Comparison of ENCODE assay signal across 9 mouse cellular contexts in genomic region chr19:37529975-37530515, GRCm38 (mm10). TPM values are rescaled to one million over a fixed set of nuclear protein-coding genes. Genes with fewer than 3 reads are reported as not detected.
DNase-seq lines count a peak whose midpoint lies in the region; ATAC-seq and TF ChIP-seq lines count a peak whose summit lies in the region.
"Had no signal": no experiment of that assay in that cellular context is flagged by ENCODE, and none has a peak within 500 bp of the region (broad histone marks: within the 10 kb centered on the region; RNA-seq: fewer than 3 reads in every experiment).

No protein-coding gene starts in this region.

- DNase-seq in hindbrain, embryonic 11.5 days (ENCODE audit: low spot score): peak; percentile 74
- DNase-seq in B cell, adult 2 months: peak; percentile 63 to 68
- peak; percentile 88 for DNase-seq in MEL (ENCODE audit: low read depth, low spot score)
- DNase-seq in embryo, embryonic 11.5 days (ENCODE audit: low read depth, low spot score): peak; percentile 45
- peak; percentile 53 for DNase-seq in liver
- no peak for DNase-seq in adrenal gland, adult 2 months

- no peaks in the 10 kb centered on the region for H3K27me3 ChIP-seq in hindbrain, embryonic 11.5 days (ENCODE audit: control insufficient read depth, insufficient read depth, low read length)
- peaks cover 15% of the 10 kb centered on the region for H3K27me3 ChIP-seq in hindbrain, embryonic 12.5 days
- H3K27me3 ChIP-seq in MEL (ENCODE audit: control insufficient read depth in 1 of 2, insufficient read depth in 2 of 2, low read length in 2 of 2): no peaks in the 10 kb centered on the region

- TF ChIP-seq RAD21 in MEL (IDR thresholded peaks at IDR 0.05; ENCODE audit: low read depth, low read length): peak; percentile 91

- no peak overlapping the region for H3K4me2 ChIP-seq in hindbrain, embryonic 11.5 days (replicated peaks; ENCODE audit: low read depth, low read length)
- H3K4me2 ChIP-seq in hindbrain, embryonic 12.5 days (replicated peaks): no peak overlapping the region

- no peak; a peak in 1 of 4 replicates for TF ChIP-seq EP300 in MEL (IDR thresholded peaks at IDR 0.05; ENCODE audit: low read depth in 1 of 2, low read length in 2 of 2)

- no peaks in the 10 kb centered on the region for H3K36me3 ChIP-seq in hindbrain, embryonic 11.5 days (ENCODE audit: control insufficient read depth, insufficient read depth, low read length)
- no peaks in the 10 kb centered on the region for H3K36me3 ChIP-seq in hindbrain, embryonic 12.5 days
- peaks cover 0 to 14% of the 10 kb centered on the region in 2 experiments; a peak in 2 of 4 replicates for H3K36me3 ChIP-seq in MEL (ENCODE audit: control insufficient read depth in 1 of 2, insufficient read depth in 2 of 2, low read length in 2 of 2)

- TF ChIP-seq POLR2A in MEL (IDR thresholded peaks at IDR 0.05; ENCODE audit: control insufficient read depth in 1 of 2, insufficient read depth in 1 of 2, low read depth in 1 of 2, low read length in 2 of 2, poor library complexity in 1 of 2): no peak

- no peak overlapping the region for H3K4me3 ChIP-seq in hindbrain, embryonic 11.5 days (ENCODE audit: low read depth, low read length)
- no peak overlapping the region for H3K4me3 ChIP-seq in hindbrain, embryonic 12.5 days
- peak overlapping the region in 1 of 2 experiments; percentile 33; a peak in 1 of 4 replicates for H3K4me3 ChIP-seq in MEL (ENCODE audit: control insufficient read depth in 1 of 2, insufficient read depth in 1 of 2, low read depth in 2 of 2, low read length in 2 of 2)

- peak; percentile 68 to 88 (median 71) for TF ChIP-seq CTCF in MEL (IDR thresholded peaks at IDR 0.05 in 2 of 3, conservative IDR thresholded peaks at IDR 0.05 in 1 of 3; ENCODE audit: control insufficient read depth in 1 of 3, insufficient read depth in 1 of 3, low read depth in 2 of 3, low read length in 3 of 3, poor library complexity in 1 of 3, severe bottlenecking in 1 of 3)

- H3K27ac ChIP-seq in hindbrain, embryonic 11.5 days (ENCODE audit: low read depth, low read length): no peak overlapping the region
- H3K27ac ChIP-seq in hindbrain, embryonic 12.5 days: no peak overlapping the region
- H3K27ac ChIP-seq in MEL (ENCODE audit: control insufficient read depth, low read depth, low read length): no peak overlapping the region
- H3K27ac ChIP-seq: macrophage had no signal

- no peak for ATAC-seq in hindbrain, embryonic 11.5 days (ENCODE audit: low FRiP score)
- ATAC-seq in hindbrain, embryonic 12.5 days (ENCODE audit: low FRiP score): no peak
- ATAC-seq in neutrophil, adult 5-6 weeks (ENCODE audit: extremely low read depth, insufficient number of reproducible peaks, low FRiP score, poor library complexity, severe bottlenecking): peak; percentile 45; the same call in 1 of the 2 replicates

- 49% methylated on average over 7 of the region's 7 CpGs for WGBS in hindbrain, embryonic 11.5 days
- 45% methylated on average over 7 of the region's 7 CpGs for WGBS in hindbrain, embryonic 12.5 days

- no peak overlapping the region for H3K9ac ChIP-seq in hindbrain, embryonic 11.5 days (ENCODE audit: low read depth, low read length)
- no peak overlapping the region for H3K9ac ChIP-seq in hindbrain, embryonic 12.5 days
- no peak overlapping the region for H3K9ac ChIP-seq in MEL (ENCODE audit: control insufficient read depth, low read depth, low read length, poor library complexity, severe bottlenecking)

- H3K79me2 ChIP-seq in MEL (ENCODE audit: control insufficient read depth, insufficient read depth, low read length, poor library complexity): no peaks in the 10 kb centered on the region

- no peaks in the 10 kb centered on the region for H3K9me3 ChIP-seq in hindbrain, embryonic 11.5 days (ENCODE audit: control insufficient read depth, low read length)
- H3K9me3 ChIP-seq in hindbrain, embryonic 12.5 days (replicated peaks): no peaks in the 10 kb centered on the region
- H3K9me3 ChIP-seq in MEL (replicated peaks; ENCODE audit: insufficient read depth, low read length): no peaks in the 10 kb centered on the region

- no peaks in the 10 kb centered on the region for H3K4me1 ChIP-seq in hindbrain, embryonic 11.5 days (replicated peaks; ENCODE audit: control insufficient read depth, insufficient read depth, low read length)
- no peaks in the 10 kb centered on the region for H3K4me1 ChIP-seq in hindbrain, embryonic 12.5 days
- peaks cover 9 to 18% of the 10 kb centered on the region in 2 experiments for H3K4me1 ChIP-seq in MEL (ENCODE audit: control insufficient read depth in 1 of 2, insufficient read depth in 2 of 2, low read length in 2 of 2)

TF ChIP-seq in MEL, 35 proteins besides CTCF, POLR2A, EP300 and RAD21:
- TF ChIP-seq RCOR1 (IDR thresholded peaks at IDR 0.05; ENCODE audit: low read depth, low read length): no peak
- 0 out of 2 replicates have a peak, but pooled peaks have one; percentile 53 for TF ChIP-seq MYC (IDR thresholded peaks at IDR 0.05; ENCODE audit: low read depth, low read length)
- no peak for TF ChIP-seq CHD1 (IDR thresholded peaks at IDR 0.05; ENCODE audit: low read depth, low read length)
- no peak for TF ChIP-seq USF2 (IDR thresholded peaks at IDR 0.05; ENCODE audit: borderline replicate concordance in 1 of 2, insufficient read depth in 1 of 2, low read depth in 1 of 2, low read length in 2 of 2)
- TF ChIP-seq TAL1 (IDR thresholded peaks at IDR 0.05; ENCODE audit: low read length): no peak
- no peak for TF ChIP-seq MXI1 (IDR thresholded peaks at IDR 0.05; ENCODE audit: low read depth, low read length)
- no peak for TF ChIP-seq E2F4 (IDR thresholded peaks at IDR 0.05; ENCODE audit: borderline replicate concordance, low read depth, low read length)
- no peak for TF ChIP-seq BHLHE40 (IDR thresholded peaks at IDR 0.05; ENCODE audit: borderline replicate concordance, low read depth, low read length)
- TF ChIP-seq MAX (IDR thresholded peaks at IDR 0.05; ENCODE audit: low read length): no peak
- TF ChIP-seq SIN3A (IDR thresholded peaks at IDR 0.05; ENCODE audit: low read length): peak; percentile 45; the same call in 1 of the 2 replicates
- TF ChIP-seq TBP (IDR thresholded peaks at IDR 0.05; ENCODE audit: low read depth, low read length): 0 out of 2 replicates have a peak, but pooled peaks have one; percentile 22
- TF ChIP-seq ZMIZ1 (IDR thresholded peaks at IDR 0.05; ENCODE audit: low read depth, low read length): no peak
- no peak for TF ChIP-seq POLR2AphosphoS2 (IDR thresholded peaks at IDR 0.05; ENCODE audit: low read length)
- TF ChIP-seq HCFC1 (IDR thresholded peaks at IDR 0.05; ENCODE audit: low read depth, low read length): no peak
- TF ChIP-seq ZKSCAN1 (IDR thresholded peaks at IDR 0.05; ENCODE audit: low read depth, low read length): no peak
- TF ChIP-seq USF1 (IDR thresholded peaks at IDR 0.05; ENCODE audit: low read depth, low read length): no peak
- TF ChIP-seq ZNF384 (IDR thresholded peaks at IDR 0.05; ENCODE audit: low read depth, low read length): peak; percentile 71
- TF ChIP-seq POLR2AphosphoS5 (IDR thresholded peaks at IDR 0.05; ENCODE audit: borderline replicate concordance, low read depth, low read length): no peak
- TF ChIP-seq GABPA (IDR thresholded peaks at IDR 0.05; ENCODE audit: low read depth, low read length): no peak
- TF ChIP-seq NELFE (IDR thresholded peaks at IDR 0.05; ENCODE audit: low read depth, low read length): no peak
- TF ChIP-seq MAZ (IDR thresholded peaks at IDR 0.05; ENCODE audit: low read depth, low read length): no peak
- peak; percentile 78 for TF ChIP-seq SMC3 (IDR thresholded peaks at IDR 0.05; ENCODE audit: low read depth, low read length)
- TF ChIP-seq ZC3H11A (IDR thresholded peaks at IDR 0.05; ENCODE audit: low read depth, low read length): peak; percentile 65
- TF ChIP-seq JUND (IDR thresholded peaks at IDR 0.05; ENCODE audit: low read depth, low read length): no peak

RNA-seq across cellular contexts. Expression of gene Exoc6, which starts 20.2 kb away (rescaled TPM):
- polyA plus RNA-seq in hindbrain, embryonic 11.5 days (2014; fragmentation: Nextera tagmentation; extraction: Ambion mirVana): 10.1 and 11.0 TPM in 2 replicates
- 9.5 and 10.3 TPM in 2 replicates for polyA plus RNA-seq in hindbrain, embryonic 12.5 days (2016; fragmentation: Nextera tagmentation; extraction: Ambion mirVana)
- 30.2 and 30.9 TPM in 2 replicates for total RNA-seq in MEL (2012; rRNA removed)
- 10 to 100 TPM in 1 of 2 experiments, not detected in 1; 41.2 TPM for polyA plus RNA-seq in MEL (2012; ENCODE audit: insufficient read depth in 1 of 2, insufficient read length in 2 of 2, low read depth in 1 of 2, low replicate concordance in 2 of 2, missing spikeins in 1 of 2)
- 65.1 and 69.9 TPM in 2 replicates for total RNA-seq in neutrophil, adult 5-6 weeks (2017)
- total RNA-seq in adrenal gland, adult 2 months (2021): 10 to 100 TPM; 20.5 to 20.9 TPM
- polyA plus RNA-seq in adrenal gland, adult 2 months (2012; rRNA removed): 3.3 and 3.7 TPM in 2 replicates
